Mouse (Mus musculus): ENCODE measurements at regions not wholly inside any gene's neighbourhood (a gene's known extent, or its start where the extent isn't known, plus 50 kb on each side); places are given as distances from the start of the nearest gene placed in this dataset.

- TF ChIP-seq CTCF (IDR thresholded peaks at IDR 0.05; ENCODE audit: insufficient read depth, low read depth, low read length), result no peak
- TF ChIP-seq POLR2A (IDR thresholded peaks at IDR 0.05; ENCODE audit: insufficient read depth, low read depth, low read length), result no peak
Measured at GRCm38 (mm10) chr4:131531003-131531402, 307.1 kb downstream of the Ptpru start.
